Mouse (Mus musculus): ENCODE data around the gene Syne1.

- TF ChIP-seq CTCF (IDR thresholded peaks at IDR 0.05; ENCODE audit: low read depth, low read length) (no peak), POLR2A (IDR thresholded peaks at IDR 0.05; ENCODE audit: borderline replicate concordance, low read depth, low read length) (no peak)
Observed at GRCm38 (mm10) chr10:5070168-5070940, 480.9 kb downstream of the Syne1 start.

All from bone marrow macrophage, adult 2 months (primary cell).